Mouse (Mus musculus) ES-Bruce4 (cell line): ENCODE measurements around the gene Atp5e. TPM values are rescaled to one million over a fixed set of nuclear protein-coding genes. Genes with fewer than 3 reads are reported as not detected.

Source experiments
- H3K27ac ChIP-seq: 2 replicates; pipeline ENCODE4 v1.5.1; 2012; ENCODE audit warnings: low read length, inconsistent platforms; ENCODE audit not compliant: insufficient read depth
- H3K27me3 ChIP-seq: 2 replicates; pipeline ENCODE4 v1.6.1; 2012; ENCODE audit warnings: mild to moderate bottlenecking, low read length, inconsistent platforms; ENCODE audit not compliant: control insufficient read depth, poor library complexity, insufficient read depth, severe bottlenecking
- H3K36me3 ChIP-seq: 2 replicates; pipeline ENCODE4 v1.6.1; 2012; ENCODE audit warnings: inconsistent platforms, mild to moderate bottlenecking, low read length, moderate library complexity; ENCODE audit not compliant: control insufficient read depth, poor library complexity, insufficient read depth, severe bottlenecking
- H3K4me1 ChIP-seq: one replicate; pipeline ENCODE4 v1.8.1; 2011; ENCODE audit warnings: low read length; ENCODE audit not compliant: control insufficient read depth, insufficient read depth
- H3K4me3 ChIP-seq: 2 replicates; pipeline ENCODE4 v1.5.1; 2011; ENCODE audit warnings: low read depth, mild to moderate bottlenecking, low read length
- H3K9ac ChIP-seq: 2 replicates; pipeline ENCODE4 v1.6.1; 2012; ENCODE audit warnings: low read depth, mild to moderate bottlenecking, inconsistent platforms; ENCODE audit not compliant: poor library complexity, severe bottlenecking
- H3K9me3 ChIP-seq: replicated peaks from 2 replicates; pipeline ENCODE4 v1.6.1; 2012; ENCODE audit warnings: mild to moderate bottlenecking, low read length, inconsistent platforms; ENCODE audit not compliant: control insufficient read depth, poor library complexity, insufficient read depth, severe bottlenecking
- CTCF ChIP-seq: IDR thresholded peaks from one replicate; pipeline ENCODE4 v1.8.1; 2011; ENCODE audit warnings: low read depth, low read length
- EP300 ChIP-seq: IDR thresholded peaks from 2 replicates; pipeline ENCODE4 v1.6.1; 2011; ENCODE audit warnings: low read depth, low read length; ENCODE audit not compliant: insufficient read depth
- POLR2A ChIP-seq: IDR thresholded peaks from one replicate; pipeline ENCODE4 v1.8.1; 2011; ENCODE audit warnings: low read length; ENCODE audit not compliant: insufficient read depth
- polyA plus RNA-seq: library from polyadenylated mRNA; stranded (reverse); fragments of >200 nt; gene quantifications from 2 replicates; pipeline ENCODE4 v1.2.4, GENCODE M21; 2011; ENCODE audit warnings: low read depth; ENCODE audit not compliant: missing spikeins, insufficient read depth, insufficient read length

The Atp5e gene
- polyA plus RNA-seq = 311 and 337 TPM in 2 replicates

DNA sequence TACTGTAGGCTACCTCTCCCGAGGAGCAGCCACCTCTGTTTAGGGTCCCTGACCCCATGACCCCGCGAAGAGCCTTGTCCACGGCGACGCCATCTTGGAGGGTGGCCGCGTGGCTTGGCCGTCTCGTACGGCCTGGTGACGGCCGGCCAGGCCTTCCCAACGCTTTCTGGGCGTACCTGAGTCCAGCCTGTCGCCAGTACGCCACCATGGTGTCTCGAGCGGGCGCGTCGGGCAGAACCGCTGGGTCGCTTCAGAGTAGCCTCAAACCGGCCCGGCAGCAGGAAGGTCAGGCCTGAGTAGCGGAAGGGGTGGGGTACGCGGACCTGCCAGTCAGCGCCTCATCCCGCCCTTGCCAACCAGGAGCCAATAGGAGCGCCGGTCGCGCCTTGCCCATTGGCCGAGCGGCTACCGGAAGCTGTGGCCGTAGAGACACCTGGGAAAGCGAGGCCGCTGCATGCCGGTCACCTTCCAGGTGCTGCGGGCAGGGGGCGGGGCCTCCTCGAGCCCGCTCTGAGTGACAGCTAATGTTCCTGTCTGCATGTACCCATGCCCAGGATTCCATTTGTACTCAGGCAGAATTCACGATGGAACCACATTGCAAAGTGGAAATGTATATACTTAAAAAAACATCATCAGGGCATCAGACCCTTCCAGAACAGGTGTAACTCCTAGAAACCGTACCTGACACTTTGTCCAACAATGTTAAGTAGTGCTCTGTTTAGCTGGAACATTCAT lies at the start of gene Atp5e:
Atp5e (minus strand) TSS at position 317 of the 735 bp plus-strand sequence.
- 0 out of 2 replicates have a peak within 1 kb of the TSS, but pooled peaks have one; percentile 6 for H3K27ac ChIP-seq
- TF ChIP-seq EP300 = no peak
- no peak for TF ChIP-seq CTCF
- TF ChIP-seq POLR2A = no peak
- no peaks in the 10 kb centered on the region for H3K4me1 ChIP-seq
- H3K9me3 ChIP-seq = no peaks in the 10 kb centered on the region
- H3K36me3 ChIP-seq = peaks cover 18% of the 10 kb centered on the region
- no peaks in the 10 kb centered on the region for H3K27me3 ChIP-seq
- H3K9ac ChIP-seq = peak within 1 kb of the TSS; percentile 72
- peak within 1 kb of the TSS; percentile 93 for H3K4me3 ChIP-seq

DNA sequence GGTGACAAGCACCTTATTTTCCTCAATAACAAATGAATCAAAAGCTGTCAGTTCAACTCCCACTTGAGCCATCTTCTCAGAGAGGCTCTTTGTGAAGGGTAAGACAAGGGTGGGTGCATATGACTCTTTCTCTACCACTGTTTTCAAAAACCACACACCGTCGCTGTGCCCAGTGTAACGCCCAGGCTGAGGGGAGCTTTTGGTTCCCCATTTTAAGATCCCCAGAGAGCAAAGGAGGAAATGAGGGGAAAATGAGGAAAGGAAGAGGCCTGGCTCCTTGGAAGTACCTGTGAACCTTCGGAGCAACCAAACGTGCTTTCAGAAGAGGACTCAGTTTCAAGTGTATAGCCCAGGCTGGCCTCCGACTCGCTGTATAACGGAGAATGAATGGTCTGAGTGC lies 45.9 kb upstream of the Atp5e start:
- Histone ChIP-seq H3K9ac (no peak overlapping the region), H3K4me3 (no peak overlapping the region), H3K27ac (no peak overlapping the region), H3K4me1 (no peaks in the 10 kb centered on the region), H3K36me3 (no peaks in the 10 kb centered on the region), H3K27me3 (no peaks in the 10 kb centered on the region), H3K9me3 (no peaks in the 10 kb centered on the region)
- no peak for TF ChIP-seq POLR2A

DNA sequence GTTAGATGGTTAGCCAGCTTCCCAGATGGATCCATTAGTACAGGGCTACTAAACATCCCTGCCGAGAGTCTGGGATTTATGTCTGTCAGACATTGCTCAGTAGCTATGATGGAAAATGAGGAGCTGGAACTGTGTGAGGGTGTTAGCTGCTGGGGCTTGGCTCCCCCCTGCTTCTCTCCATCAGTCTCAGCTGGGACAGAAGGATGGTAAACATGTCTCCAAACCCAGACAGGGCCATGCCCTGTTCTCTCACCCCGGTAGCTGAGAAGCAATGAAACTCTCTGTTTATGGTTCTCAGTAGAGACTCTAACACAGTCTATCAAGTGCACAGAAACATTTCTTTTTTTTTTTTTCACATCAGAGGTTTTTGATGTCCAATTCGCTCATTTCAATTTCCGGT lies 44.1 kb upstream of the Atp5e start:
- TF ChIP-seq POLR2A = no peak
- no peak overlapping the region for H3K27ac ChIP-seq
- H3K27me3 ChIP-seq = no peaks in the 10 kb centered on the region
- no peaks in the 10 kb centered on the region for H3K4me1 ChIP-seq
- no peaks in the 10 kb centered on the region for H3K36me3 ChIP-seq
- H3K9me3 ChIP-seq = no peaks in the 10 kb centered on the region
- no peak overlapping the region for H3K4me3 ChIP-seq
- no peak overlapping the region for H3K9ac ChIP-seq

DNA sequence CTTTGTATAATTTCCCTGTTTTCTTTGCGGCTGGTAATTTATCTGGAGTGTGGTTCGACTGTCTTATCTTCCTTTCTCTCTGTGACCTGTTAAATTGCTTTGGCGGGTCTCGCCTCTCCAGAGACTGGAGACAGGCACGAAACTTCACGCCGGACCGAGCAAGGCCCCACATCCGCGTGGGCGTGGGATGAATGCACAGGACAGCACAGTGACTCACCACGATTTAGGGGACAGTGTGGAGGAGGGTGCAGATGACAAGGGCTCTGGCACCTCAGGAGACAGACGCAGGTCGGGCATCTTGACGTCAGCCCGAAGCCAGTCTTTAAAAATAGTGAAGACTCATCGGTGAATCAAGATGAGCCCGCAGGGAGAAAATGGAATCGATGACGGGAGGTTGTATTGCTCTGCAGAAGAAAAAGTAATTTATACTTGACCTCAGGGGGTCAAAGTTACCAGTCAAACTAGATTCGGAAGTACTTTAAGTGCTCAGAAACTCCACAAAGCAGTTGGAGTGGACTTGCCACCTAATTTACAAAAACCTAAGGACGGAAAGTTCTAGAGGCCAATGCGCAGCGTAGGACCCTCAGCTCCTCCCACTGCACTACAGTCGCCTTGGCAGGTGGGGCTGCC lies 39.0 kb upstream of the Atp5e start:
- no peak overlapping the region for H3K4me3 ChIP-seq
- H3K4me1 ChIP-seq = no peaks in the 10 kb centered on the region
- H3K36me3 ChIP-seq = no peaks in the 10 kb centered on the region
- no peaks in the 10 kb centered on the region for H3K27me3 ChIP-seq
- H3K9me3 ChIP-seq = no peaks in the 10 kb centered on the region
- TF ChIP-seq CTCF (no peak), EP300 (no peak), POLR2A (no peak)
- no peak overlapping the region for H3K27ac ChIP-seq
- no peak overlapping the region for H3K9ac ChIP-seq

DNA sequence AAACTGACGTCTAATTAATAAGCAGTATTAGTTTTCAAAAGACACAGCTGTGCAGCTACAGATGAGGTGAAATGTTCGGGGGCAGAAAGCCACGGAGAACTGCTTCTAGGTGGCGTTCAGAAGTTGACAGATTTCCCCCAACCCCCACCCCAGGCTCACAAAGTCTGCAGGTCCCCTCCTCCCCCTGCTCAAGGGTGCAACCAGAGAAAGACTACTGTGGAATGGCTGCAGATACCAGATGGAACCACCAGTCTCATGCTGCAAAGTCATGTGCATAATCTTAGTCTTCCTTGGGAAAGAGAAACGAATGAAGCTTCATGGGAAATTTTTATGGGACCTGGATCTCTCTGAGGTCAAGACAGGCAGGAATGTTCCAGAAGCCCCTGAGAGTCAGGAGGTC lies 38.4 kb upstream of the Atp5e start:
- Histone ChIP-seq H3K27me3 (no peaks in the 10 kb centered on the region), H3K36me3 (no peaks in the 10 kb centered on the region), H3K4me3 (no peak overlapping the region), H3K9me3 (no peaks in the 10 kb centered on the region), H3K4me1 (no peaks in the 10 kb centered on the region), H3K27ac (no peak overlapping the region), H3K9ac (no peak overlapping the region)
- TF ChIP-seq CTCF (no peak), EP300 (no peak), POLR2A (no peak)

DNA sequence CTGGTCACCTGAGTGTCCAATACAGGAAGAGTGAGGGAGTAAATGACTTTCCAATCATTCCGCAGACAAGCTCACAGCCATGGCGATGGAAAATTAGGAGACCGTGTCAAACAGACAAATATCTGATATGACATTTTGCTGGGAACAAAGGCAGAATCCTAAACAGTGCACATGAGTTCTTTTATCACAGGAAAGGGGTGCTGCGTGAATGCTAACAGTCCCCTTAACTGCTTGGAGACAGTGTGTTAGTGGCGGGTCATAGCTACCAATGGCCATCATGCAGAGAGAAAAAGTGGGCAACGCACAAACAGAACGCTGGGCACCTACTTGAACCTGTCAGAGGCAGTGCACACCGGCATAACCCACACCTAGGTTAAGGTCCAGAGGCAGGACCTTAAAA lies 37.6 kb upstream of the Atp5e start:
- H3K4me3 ChIP-seq = no peak overlapping the region
- no peak overlapping the region for H3K9ac ChIP-seq
- no peak overlapping the region for H3K27ac ChIP-seq
- no peaks in the 10 kb centered on the region for H3K9me3 ChIP-seq
- no peaks in the 10 kb centered on the region for H3K4me1 ChIP-seq
- TF ChIP-seq CTCF (no peak), POLR2A (no peak), EP300 (no peak)
- no peaks in the 10 kb centered on the region for H3K27me3 ChIP-seq
- no peaks in the 10 kb centered on the region for H3K36me3 ChIP-seq
